Mouse (Mus musculus) urinary bladder, postnatal 10 days (tissue): ENCODE results near the gene 2810408A11Rik.

ENCODE experiments used
- DNase-seq: peaks from one replicate; pipeline ENCODE4 v3.0.0; 2022; ENCODE audit warnings: low spot score

Gene 2810408A11Rik

GRCm38 (mm10) chr11:69900471-69901405, at the start of gene 2810408A11Rik, which contains the start of gene Neurl4:
2810408A11Rik (minus strand) TSS chr11:69900987.
Neurl4 (plus strand) TSS chr11:69901072.
- DNase-seq, result no peak

GRCm38 (mm10) chr11:69948763-69949150, 48.0 kb upstream of the 2810408A11Rik start:
- DNase-seq, result peak; percentile 55

GRCm38 (mm10) chr11:69948066-69948762, 47.4 kb upstream of the 2810408A11Rik start, which contains the start of gene Slc2a4:
Slc2a4 (minus strand) TSS chr11:69948188.
- DNase-seq, result peak; percentile 82

- DNase-seq, result no peak
These were observed 46.7 kb upstream of the 2810408A11Rik start for GRCm38 (mm10) chr11:69947337-69948065.

- no peak for DNase-seq
These were observed 45.5 kb upstream of the 2810408A11Rik start for GRCm38 (mm10) chr11:69945997-69946891.

GRCm38 (mm10) chr11:69945216-69945615, 44.4 kb upstream of the 2810408A11Rik start:
- DNase-seq, result no peak

GRCm38 (mm10) chr11:69940962-69941361, 40.2 kb upstream of the 2810408A11Rik start:
- DNase-seq, result no peak

GRCm38 (mm10) chr11:69939731-69940130, 38.9 kb upstream of the 2810408A11Rik start:
- DNase-seq, result no peak

- DNase-seq, result no peak
These were observed 38.4 kb upstream of the 2810408A11Rik start for GRCm38 (mm10) chr11:69939181-69939580.

- DNase-seq, result no peak
These were observed 37.7 kb upstream of the 2810408A11Rik start for GRCm38 (mm10) chr11:69938401-69938979.

GRCm38 (mm10) chr11:69937834-69938233, 37.0 kb upstream of the 2810408A11Rik start:
- DNase-seq, result no peak

- DNase-seq, result no peak
These were observed 36.6 kb upstream of the 2810408A11Rik start for GRCm38 (mm10) chr11:69937385-69937784.

- DNase-seq, result no peak
These were observed 36.0 kb upstream of the 2810408A11Rik start for GRCm38 (mm10) chr11:69936714-69937347.

- DNase-seq, result no peak
These were observed 35.4 kb upstream of the 2810408A11Rik start for GRCm38 (mm10) chr11:69936156-69936555.

GRCm38 (mm10) chr11:69935137-69935879, 34.5 kb upstream of the 2810408A11Rik start, which contains the start of gene Ybx2:
Ybx2 (plus strand) TSS chr11:69935796.
- no peak for DNase-seq

- no peak for DNase-seq
These were observed 33.9 kb upstream of the 2810408A11Rik start for GRCm38 (mm10) chr11:69934681-69935080.

GRCm38 (mm10) chr11:69934169-69934568, 33.4 kb upstream of the 2810408A11Rik start:
- peak; percentile 86 for DNase-seq

- no peak for DNase-seq
These were observed 32.3 kb upstream of the 2810408A11Rik start for GRCm38 (mm10) chr11:69933066-69933465.

GRCm38 (mm10) chr11:69932254-69932653, 31.5 kb upstream of the 2810408A11Rik start:
- no peak for DNase-seq
